Mouse (Mus musculus) cortical plate, adult 2 months (tissue): ENCODE measurements around the gene Ireb2. TPM values are rescaled to one million over a fixed set of nuclear protein-coding genes. Genes with fewer than 3 reads are reported as not detected.

ENCODE experiments used
- H3K27ac ChIP-seq: fragments of 200-500 bp; 2 replicates; pipeline ENCODE4 v1.5.1; 2012; ENCODE audit warnings: low read length, control low read depth, inconsistent platforms; ENCODE audit not compliant: insufficient read depth
- H3K4me1 ChIP-seq: fragments of 200-500 bp; 2 replicates; pipeline ENCODE4 v1.6.1; 2011; ENCODE audit warnings: low read length; ENCODE audit not compliant: control insufficient read depth, insufficient read depth
- H3K4me3 ChIP-seq: fragments of 200-500 bp; 2 replicates; pipeline ENCODE4 v1.5.1; 2011; ENCODE audit warnings: mild to moderate bottlenecking, low read length, control low read depth; ENCODE audit not compliant: insufficient read depth
- CTCF ChIP-seq: fragments of 200-500 bp; IDR thresholded peaks from 2 replicates; pipeline ENCODE4 v1.5.1; 2011; ENCODE audit warnings: mild to moderate bottlenecking, control low read depth, low read length; ENCODE audit not compliant: insufficient read depth; ENCODE audit errors: extremely low read depth
- POLR2A ChIP-seq: fragments of 200-500 bp; IDR thresholded peaks from 2 replicates; pipeline ENCODE4 v1.6.1; 2011; ENCODE audit warnings: mild to moderate bottlenecking, low read length, control low read depth; ENCODE audit not compliant: insufficient read depth; ENCODE audit errors: extremely low read depth
- polyA plus RNA-seq: library from polyadenylated mRNA; depleted of rRNA; stranded (reverse); fragments of >200 nt; gene quantifications from 2 replicates; pipeline ENCODE4 v1.2.3, GENCODE M21; 2012

Gene Ireb2
- polyA plus RNA-seq, 1 experiment, result 22.6 TPM

DNA sequence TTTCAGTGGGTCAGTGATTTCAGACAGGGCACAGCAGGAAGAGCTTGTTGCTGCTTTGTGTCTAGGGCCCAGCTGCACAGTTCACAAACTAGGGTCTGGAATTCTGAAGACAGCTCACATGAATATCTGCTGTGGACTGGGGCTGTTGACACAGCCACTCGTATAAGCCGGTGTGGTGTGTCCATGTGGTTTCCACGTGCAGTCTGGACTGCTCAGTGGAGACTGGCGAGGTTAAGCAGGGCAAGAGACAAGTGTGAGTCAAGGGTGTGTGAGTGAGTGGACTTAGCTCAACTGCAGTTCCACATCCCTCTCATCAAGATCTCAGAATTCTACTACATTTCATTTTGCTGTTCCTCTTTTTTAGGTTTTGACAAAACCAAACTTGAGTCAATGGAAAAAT is 28.5 kb downstream of the Ireb2 start:
- Histone ChIP-seq H3K4me3 (no peak overlapping the region), H3K4me1 (no peaks in the 10 kb centered on the region), H3K27ac (no peak overlapping the region)
- TF ChIP-seq POLR2A, result no peak
- no peak for TF ChIP-seq CTCF

DNA sequence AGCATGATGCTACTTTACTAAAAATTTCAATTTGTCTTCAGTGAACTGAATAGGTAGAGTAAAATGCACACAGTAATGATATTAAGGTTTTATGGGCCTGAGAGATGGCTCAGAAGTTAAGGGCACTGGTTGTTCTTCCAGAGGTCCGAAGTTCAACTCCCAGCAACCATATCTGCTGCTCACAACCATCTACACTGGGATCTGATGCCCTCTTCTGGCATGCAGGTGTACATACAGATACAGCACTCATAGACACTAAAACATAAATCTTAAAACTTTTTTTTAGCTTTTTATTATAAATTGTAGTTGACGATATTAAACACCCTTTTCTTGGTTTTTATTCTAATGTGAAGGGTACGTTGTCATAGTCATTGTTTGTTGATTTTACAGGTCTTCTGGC is 33.5 kb downstream of the Ireb2 start:
- no peaks in the 10 kb centered on the region for H3K4me1 ChIP-seq
- H3K27ac ChIP-seq, result no peak overlapping the region
- no peak overlapping the region for H3K4me3 ChIP-seq
- TF ChIP-seq CTCF (peak; percentile 33), POLR2A (no peak)

DNA sequence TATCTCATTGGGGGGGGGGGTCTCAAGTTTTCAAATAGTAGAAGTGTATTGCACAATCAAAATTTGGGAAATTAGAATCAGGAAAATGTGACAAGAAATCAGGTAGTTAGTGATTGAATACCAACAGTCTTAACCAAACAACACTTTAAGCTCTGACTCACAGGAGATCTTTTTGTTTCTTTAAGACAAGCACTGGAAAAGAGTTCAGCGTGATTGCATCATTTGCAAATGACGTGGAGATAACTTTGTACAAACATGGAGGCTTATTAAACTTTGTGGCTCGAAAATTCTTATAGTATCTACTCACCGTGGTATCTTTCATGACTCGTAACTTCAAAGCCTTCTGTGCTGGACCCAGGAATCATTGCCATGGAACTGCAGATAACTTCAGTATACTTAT is 45.9 kb downstream of the Ireb2 start:
- TF ChIP-seq POLR2A, result no peak
- no peak for TF ChIP-seq CTCF
- H3K27ac ChIP-seq, result no peak overlapping the region
- no peak overlapping the region for H3K4me3 ChIP-seq
- no peaks in the 10 kb centered on the region for H3K4me1 ChIP-seq

DNA sequence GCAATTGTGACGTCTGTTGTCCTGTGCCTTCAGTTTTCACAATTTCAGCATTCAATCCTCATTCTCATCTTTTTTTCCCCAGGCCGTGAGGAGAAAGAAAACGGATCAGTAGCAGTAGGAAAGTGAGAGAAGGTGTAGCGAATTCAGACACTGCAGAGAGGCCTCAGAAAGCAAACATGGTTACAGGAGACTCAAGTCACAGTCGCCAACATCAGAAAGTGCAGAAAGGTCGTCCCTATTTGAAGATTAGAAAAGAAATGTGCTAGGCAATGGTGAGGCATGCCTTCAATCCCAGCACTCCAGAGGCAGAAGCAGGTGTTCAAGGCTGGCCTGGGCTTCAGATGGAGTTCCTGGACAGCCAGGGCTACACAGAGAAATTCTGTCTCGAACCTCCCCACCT is 52.0 kb downstream of the Ireb2 start:
- H3K27ac ChIP-seq, result no peak overlapping the region
- no peak overlapping the region for H3K4me3 ChIP-seq
- no peaks in the 10 kb centered on the region for H3K4me1 ChIP-seq
- TF ChIP-seq CTCF, result no peak
- no peak for TF ChIP-seq POLR2A

DNA sequence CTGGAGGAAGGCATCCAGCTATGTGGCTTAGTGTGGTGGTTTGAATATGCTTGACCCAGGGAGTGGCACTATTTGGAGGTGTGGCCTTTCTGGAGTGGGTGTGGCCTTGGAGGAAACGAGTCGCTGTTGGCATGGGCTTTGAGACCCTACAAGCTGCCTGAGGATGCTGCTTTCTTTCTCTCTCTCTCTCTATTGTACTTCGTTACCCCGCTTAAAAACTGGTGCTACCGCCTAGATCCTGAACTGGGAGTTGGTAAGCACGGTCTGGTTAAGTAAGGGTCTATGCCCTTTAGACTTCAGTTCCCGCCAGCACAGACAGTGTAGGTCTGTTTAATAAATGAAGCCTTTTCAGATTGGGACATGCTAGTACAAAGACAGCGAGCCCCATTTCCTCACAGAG is 52.8 kb downstream of the Ireb2 start:
- Histone ChIP-seq H3K4me3 (no peak overlapping the region; the same call in 1 of the 2 replicates), H3K27ac (no peak overlapping the region), H3K4me1 (no peaks in the 10 kb centered on the region)
- no peak for TF ChIP-seq POLR2A
- no peak for TF ChIP-seq CTCF

DNA sequence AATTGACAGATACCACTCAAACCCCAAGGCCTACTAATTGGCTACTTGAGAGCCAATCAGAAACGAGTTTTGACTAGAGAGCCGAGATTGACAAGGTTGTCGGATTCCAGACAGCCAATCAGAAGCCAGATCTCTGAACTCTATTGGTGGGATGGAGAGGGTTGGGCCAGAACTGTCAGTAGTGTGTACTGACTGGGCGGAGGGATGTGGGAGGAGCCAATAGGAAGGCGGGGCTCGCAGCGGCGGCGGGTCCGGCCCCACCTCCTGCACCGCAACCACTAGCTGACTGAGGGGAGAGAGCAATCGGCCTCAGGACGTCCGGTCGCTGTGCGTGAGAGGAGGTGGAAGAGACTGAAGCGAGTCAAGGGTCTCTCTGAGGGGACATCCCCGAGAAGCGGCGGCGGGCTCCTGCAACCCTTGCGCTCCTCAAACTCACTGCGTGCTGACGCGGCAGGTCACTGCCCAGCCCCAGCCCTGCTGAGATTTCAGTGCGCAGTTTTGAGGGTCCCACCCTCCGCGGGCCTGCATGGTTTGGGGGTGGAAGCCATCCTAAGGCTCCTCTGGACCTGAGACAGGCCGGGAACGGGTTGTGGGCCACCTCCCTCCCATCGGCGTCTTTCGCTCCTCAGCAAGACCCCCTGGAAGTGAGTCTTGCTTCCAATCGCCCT is 53.6 kb downstream of the Ireb2 start, which contains the start of gene Hykk:
Gene Hykk (plus strand): TSS at position 274 of the 668 bp plus-strand sequence.
- Histone ChIP-seq H3K27ac (no peak within 1 kb of the TSS), H3K4me3 (peak within 1 kb of the TSS; percentile 54), H3K4me1 (no peaks in the 10 kb centered on the region)
- TF ChIP-seq POLR2A (peak; percentile 62; the same call in 1 of the 2 replicates), CTCF (no peak)

DNA sequence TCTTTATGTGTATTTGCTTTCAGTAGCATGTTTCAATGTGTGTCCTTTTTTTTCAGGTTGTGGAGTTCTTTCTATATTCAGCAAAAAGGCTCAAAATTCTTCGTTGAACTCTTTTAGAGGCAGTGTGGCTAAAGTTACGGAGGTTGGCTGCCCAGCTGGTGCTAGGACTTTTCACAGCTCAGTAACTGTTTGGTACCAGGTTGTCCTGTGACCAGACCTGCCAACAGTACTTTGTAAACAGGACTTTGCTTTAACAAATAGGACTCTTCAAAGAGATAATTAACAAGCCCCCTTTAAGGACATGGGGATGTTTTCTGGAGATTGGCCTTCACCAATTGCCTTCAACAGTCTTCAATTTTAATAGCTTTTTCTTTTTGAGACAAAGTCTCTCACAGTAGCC is 54.6 kb downstream of the Ireb2 start:
- Histone ChIP-seq H3K4me3 (no peak overlapping the region), H3K4me1 (no peaks in the 10 kb centered on the region), H3K27ac (no peak overlapping the region)
- no peak for TF ChIP-seq CTCF
- no peak for TF ChIP-seq POLR2A

DNA sequence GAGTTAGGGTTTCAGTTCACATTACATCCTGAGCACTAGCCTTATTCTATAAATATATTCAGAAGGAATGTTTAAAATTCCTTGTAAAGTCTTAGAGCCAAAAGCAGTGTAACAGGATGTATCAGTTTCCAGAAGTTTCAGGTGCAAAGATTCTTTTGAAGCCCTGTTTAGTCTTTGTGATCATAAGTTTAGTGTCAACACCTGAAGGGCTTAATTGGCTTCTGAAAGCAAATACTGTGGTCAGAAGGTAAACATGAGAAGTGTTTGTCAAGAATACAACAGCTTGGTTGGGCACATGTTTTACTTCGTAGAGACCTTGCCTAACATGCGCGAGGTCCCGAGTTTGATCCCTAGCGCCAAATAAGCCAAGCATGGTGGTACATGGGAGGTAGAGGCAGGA is 55.2 kb downstream of the Ireb2 start:
- H3K27ac ChIP-seq, result no peak overlapping the region
- no peak overlapping the region for H3K4me3 ChIP-seq
- H3K4me1 ChIP-seq, result no peaks in the 10 kb centered on the region
- TF ChIP-seq POLR2A (no peak), CTCF (no peak)

DNA sequence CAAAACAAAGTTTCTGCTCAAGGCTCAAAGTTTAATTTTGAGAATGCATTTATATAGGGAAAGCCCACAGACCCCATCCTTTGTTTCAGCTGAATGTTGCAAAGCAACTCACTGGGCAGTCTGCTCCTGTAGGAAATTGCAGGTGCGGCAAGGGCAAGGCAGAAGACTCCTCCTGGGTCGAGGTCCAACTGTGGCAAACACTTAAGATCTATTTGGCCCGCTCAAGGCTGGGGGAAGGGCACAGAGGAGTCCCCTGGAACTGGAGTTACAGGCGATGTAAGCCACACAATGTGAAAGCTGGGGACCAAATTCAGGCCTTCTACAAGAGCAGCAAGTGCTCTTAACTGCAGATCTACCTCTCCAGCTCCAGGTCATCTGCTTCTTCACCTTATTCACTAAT is 56.4 kb downstream of the Ireb2 start:
- H3K27ac ChIP-seq, result no peak overlapping the region
- H3K4me3 ChIP-seq, result no peak overlapping the region
- TF ChIP-seq POLR2A, result no peak
- no peak for TF ChIP-seq CTCF
- no peaks in the 10 kb centered on the region for H3K4me1 ChIP-seq

DNA sequence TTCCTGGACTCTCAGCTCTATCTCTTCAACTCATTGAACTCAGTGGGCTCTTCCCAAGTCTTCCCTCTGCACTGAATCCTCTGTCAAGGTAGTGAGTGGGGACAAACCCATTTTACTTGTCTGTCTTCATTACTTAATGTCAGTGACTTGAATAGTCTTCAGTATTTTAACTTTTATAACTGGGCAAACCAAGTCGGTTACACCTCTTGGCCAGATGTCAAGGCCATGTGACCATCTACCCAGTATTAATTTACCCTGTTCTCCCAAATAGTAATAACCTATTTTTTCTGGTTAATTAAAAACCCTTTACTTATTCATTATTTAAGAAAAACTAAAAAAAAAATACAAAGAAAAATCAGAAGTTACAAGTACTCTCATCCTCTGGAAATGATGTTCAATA is 67.2 kb downstream of the Ireb2 start:
- TF ChIP-seq CTCF (no peak), POLR2A (no peak)
- H3K4me1 ChIP-seq, result no peaks in the 10 kb centered on the region
- H3K4me3 ChIP-seq, result no peak overlapping the region
- no peak overlapping the region for H3K27ac ChIP-seq

DNA sequence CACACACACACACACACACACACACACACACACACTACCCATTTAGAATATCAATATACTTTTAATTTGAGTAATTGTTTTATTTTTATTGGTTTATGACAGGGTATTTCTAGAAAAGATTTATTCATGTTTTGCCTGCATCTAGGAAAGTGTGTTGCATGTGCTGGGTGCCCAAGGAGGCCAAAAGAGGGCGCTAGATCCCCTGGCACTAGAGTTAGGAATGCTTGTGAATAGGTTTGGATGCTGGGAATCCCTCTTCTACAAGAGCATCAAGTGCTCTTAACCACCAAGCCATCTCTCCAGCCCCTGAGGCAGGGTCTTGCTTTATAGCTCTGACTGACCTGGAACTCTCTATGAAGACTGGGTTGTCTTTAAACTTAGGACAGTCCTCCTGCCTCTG is 68.2 kb downstream of the Ireb2 start:
- Histone ChIP-seq H3K4me3 (no peak overlapping the region), H3K4me1 (no peaks in the 10 kb centered on the region)
- TF ChIP-seq CTCF (no peak), POLR2A (no peak)

More for the DNA sequence above, 68.2 kb downstream of the Ireb2 start:
- no peak overlapping the region for H3K27ac ChIP-seq
